Mouse (Mus musculus): ENCODE data around the gene Kif14.
"Not testable (repeated sequence)": the region's sequence is repeated elsewhere in the genome, so short reads cannot be mapped to it uniquely, and the experiment has no call there.

- not testable (repeated sequence) for TF ChIP-seq CTCF (IDR thresholded peaks at IDR 0.05; ENCODE audit: extremely low read depth, insufficient read length, insufficient replicate concordance, low read depth, low read length); POLR2A (IDR thresholded peaks at IDR 0.05; ENCODE audit: low read depth, low read length)
These were observed 90.5 kb downstream of the Kif14 start for GRCm38 (mm10) chr1:136556643-136557042.

Data from small intestine, adult 2 months (tissue).